Mouse (Mus musculus) embryo, embryonic 11 days (tissue): Measurements from ENCODE around the gene Mctp1.
A peak's percentile ranks its signal among the peaks of the same experiment; 100 is the strongest.
"Not testable (repeated sequence)": the region's sequence is repeated elsewhere in the genome, so short reads cannot be mapped to it uniquely, and the experiment has no call there.

Experiments
- DNase-seq: peaks from one replicate; pipeline ENCODE4 v3.0.0-alpha.2; 2015

The Mctp1 gene

DNA sequence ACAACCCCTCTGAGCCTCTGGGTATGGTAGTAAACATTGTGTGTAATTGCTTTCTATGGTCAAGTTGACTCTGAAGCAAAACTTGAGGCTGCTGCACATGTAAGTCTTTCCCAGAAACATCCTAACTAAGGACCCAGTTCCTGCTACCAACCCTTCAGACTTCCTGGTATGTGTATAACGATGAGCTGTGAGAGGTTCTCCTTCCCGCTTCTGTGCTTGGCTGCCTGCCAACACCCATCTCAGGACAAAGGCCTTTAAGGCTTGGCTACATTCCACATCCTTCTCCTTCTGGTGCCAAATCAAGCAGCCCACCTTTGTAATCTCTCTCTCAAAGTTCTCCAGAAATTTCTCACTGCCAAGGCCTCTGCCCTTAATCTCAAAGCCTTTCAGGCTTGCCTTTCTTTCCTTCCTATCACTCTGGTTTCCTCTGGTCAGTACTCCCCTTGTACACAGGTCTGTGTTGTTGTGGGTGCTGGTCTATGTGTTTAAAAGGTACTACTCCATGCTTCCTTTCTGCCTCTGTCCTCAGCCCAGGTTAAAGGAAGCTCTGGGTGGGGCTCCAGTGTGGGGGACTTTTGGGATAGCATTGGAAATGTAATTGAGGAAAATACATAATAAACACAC, 99.9 kb downstream of the Mctp1 start:
- peak; percentile 5 for DNase-seq

DNA sequence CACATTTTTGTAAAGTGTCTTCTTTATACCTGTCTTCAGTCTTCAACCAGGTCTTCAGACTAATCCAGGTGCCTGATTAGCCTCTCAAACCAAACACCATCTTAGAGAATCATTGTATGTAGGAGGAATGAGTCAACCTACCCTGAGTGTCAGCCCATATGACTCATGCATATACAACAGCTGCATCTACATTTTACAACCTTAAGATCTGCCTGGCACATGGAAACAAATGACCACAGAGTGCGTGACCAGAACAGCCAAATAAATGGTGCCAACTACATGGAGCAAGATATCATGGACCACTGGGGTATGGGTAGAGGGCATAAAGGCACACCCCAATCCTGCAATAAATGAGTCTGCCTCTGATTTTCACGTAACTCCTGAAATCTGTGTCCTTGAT, 131.6 kb downstream of the Mctp1 start:
- no peak for DNase-seq

DNA sequence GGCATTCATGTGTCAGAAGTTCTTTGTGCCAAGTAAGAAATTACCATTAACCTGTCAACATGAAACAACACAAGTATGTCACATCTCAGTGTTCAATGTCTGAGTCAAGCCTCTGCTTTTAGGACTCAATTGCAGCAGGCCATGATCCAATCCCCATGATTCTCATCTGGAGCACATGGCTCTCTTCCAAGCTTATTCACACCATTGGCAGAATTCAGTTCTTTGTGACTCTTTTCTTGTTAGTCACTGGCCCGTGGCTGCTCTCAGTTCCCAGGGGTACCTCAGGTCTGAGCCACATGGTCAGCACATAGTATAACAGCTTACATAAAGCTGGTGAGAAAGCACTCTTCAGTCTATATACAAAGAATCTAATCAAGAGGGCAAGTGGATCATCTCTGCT, 138.8 kb downstream of the Mctp1 start:
- no peak for DNase-seq

DNA sequence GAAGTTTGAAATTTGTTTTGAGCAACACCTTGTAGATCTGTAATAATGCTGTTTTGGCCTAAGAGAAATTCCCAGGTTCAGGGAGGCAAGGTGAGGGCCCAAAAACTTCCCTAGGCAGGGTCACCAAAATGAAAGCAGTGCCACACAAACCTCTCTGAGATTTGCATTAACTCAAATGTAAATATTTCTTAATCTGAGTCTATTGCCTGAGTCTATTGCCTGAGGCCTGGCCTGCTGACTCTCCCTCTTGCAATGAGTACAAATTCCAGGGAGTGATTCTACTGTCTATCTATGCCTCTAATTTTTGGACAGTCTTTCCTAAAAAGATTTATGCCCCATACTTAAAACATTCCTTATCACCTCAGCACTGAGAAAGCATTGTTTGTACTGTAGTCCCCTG, 143.0 kb downstream of the Mctp1 start:
- no peak for DNase-seq

DNA sequence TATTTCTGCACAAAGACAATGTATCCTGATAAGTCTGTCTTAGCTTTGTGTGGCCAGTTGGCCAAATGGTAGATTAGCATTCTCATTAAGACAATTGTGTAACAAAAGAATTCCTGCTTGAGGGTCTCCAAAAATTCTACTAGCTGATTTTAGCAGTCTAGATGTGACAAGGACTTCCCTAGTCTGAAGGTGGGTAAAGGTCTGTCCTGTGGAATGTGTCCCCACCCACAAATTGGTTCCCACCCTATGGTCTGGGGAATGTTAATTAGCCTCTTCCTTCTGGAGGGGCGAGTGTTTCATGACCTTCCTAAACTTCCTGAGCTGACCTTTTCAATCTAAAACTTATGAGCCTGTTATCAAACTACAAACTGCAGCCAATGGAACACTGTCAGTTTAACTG, 143.4 kb downstream of the Mctp1 start:
- no peak for DNase-seq

DNA sequence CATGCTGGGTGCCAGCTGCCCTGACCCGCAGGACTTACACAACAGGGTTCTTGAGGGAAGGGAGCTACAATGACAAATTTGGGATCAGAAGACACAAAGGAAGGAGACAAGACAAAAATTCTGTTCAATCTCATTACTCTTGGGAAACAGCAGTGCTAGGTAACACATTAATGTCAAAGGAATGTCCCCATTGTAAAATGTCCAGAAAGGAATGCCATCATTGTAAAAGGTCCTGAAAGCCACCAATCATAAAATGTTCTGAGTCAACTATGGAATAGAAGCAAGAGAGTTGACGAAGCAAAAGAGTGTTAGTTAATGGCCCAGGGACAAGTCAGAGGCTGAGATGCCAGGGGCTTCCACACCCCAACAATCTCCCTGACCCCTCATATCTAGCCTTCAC, 145.6 kb downstream of the Mctp1 start:
- DNase-seq: no peak

DNA sequence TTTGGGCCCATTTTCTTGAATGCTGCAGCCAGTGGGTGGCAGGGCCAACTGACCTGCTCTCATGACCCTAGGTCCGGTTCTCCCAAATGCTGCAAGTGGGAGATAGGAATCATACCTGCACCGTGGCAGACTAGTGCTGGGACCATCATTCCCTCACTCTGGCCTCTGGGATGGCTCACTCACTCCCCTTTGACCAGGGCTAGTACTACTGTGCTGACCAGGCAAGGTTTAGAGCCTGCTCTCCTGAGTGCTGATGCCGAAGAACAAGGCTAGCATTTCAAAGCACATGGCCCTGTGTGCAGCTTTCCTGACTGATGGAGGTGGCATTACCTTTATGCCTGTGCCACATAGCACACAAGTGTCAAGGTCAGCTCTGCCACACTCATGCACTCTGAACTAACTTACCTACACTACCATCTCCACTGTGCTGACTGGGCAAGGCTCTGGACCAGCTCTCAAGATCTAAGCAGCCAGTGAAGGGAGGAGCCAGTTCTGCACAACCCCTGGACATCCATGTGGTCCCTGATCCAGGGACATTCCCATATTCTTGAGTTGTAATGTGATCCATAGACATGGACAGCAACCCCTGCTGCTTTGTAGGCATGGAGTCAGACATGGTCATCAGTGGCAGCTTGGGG, 146.7 kb downstream of the Mctp1 start:
- no peak for DNase-seq

DNA sequence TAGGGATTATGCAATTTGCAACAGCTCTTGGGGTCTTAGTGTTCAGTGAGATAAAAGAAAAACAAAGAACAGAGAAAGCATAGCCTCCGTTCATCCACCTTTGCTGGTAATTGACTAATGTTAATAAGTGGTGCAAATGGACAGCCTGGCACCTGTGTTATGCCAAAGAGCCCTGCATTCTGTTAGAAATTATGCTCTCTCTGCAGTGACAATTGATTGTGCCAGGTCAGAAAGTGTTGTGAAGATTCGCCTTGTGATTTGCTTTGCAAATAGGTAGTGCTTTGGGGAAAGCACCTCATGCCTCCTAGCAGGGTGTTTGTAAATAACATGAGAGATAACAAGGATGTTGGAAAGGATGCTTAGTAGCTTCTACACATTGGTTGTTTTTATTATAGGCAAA, 163.5 kb downstream of the Mctp1 start:
- no peak for DNase-seq

DNA sequence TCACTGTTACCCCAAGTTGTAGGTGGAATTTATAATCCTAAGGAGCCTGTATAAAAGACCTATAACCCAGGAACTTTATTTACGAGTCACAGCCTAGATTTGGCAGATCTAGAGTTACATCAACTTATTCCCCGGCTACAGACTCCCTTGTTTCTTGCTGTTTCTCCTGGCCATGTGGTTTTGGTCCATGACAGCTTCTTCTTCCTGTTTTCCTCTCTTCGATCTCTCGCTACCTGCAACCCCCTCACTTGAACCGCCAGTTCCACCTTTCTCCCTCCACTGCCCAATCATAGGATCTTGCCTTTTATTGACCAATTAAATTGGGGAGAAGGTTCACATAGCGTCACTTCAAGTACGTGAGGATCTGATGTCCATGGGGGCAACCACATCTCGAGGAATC, 176.6 kb downstream of the Mctp1 start:
- DNase-seq: no peak

DNA sequence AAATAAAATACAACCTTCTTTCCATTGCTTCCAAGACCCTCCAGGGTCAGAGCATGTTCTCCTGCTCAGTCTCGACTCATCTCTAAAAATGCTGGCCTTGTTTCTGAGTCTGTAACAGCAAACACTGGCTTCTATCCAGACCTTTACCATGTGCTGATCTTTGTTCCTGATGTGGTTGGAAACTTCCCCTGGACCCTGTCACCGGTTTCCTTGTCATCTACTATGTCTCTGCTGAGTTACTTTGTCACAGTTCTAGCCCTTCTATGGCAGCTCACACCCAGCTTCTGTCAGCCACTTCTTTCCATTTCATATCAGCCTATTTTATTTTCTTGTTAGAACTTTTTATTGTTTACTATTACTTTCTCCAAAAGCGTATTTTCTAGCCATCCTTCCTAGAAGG, 177.3 kb downstream of the Mctp1 start:
- DNase-seq: no peak

DNA sequence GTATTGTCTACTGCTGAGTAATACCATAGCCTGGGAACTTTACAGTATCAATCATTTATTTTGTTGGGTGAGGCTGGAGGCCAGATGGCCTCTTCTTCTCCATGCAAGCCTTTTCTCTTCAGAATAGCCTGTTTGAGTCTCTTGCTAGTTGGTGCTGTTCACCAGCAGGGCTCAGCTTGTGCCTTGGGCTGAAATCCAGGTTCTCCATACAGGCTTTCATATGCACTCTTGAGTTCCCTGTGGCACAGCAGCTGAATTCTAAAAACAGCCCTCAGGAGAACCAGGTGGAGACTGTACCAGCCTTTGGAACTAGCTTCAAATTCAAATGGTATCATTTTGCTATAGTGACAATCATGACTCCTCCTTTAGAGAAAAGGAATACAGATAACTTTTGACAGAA, 179.7 kb downstream of the Mctp1 start:
- DNase-seq: no peak

DNA sequence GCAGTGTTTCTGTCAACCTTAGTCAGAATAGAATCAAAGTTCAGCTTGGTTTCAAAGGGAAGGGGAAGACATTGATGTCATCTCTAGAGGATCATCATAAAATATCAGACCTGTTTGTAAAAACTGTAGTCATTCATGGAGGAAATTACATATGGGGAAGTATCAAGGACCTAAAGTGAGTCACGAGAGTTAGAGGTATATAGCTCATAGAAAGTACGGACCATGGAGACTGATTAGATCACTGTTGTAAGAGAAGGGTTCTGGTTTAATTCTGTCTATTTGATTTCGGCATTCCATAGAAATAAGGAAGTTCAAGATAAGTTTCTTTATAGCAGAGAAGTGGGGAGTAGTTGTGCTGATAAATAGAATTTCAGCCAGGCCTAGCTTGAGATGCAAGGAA, 181.7 kb downstream of the Mctp1 start:
- no peak for DNase-seq

DNA sequence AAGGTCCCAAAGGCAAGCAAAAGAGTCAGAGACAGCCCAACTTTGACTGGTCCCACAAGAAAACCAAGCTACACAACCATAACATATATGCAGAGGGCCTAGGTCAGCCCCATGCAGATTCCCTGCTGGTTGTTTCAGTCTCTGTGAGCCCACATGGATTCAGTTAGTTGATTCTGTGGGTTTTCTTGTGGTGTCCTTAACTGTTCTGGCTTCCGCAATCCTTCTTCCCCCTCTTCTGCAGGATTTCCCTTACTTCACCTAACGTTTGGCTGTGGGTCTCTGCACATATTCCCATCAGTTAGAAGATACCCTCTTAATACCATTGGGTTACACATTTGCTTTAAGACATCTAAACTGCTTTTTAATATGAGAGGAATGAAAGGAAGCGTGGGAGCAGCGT, 183.1 kb downstream of the Mctp1 start:
- no peak for DNase-seq

DNA sequence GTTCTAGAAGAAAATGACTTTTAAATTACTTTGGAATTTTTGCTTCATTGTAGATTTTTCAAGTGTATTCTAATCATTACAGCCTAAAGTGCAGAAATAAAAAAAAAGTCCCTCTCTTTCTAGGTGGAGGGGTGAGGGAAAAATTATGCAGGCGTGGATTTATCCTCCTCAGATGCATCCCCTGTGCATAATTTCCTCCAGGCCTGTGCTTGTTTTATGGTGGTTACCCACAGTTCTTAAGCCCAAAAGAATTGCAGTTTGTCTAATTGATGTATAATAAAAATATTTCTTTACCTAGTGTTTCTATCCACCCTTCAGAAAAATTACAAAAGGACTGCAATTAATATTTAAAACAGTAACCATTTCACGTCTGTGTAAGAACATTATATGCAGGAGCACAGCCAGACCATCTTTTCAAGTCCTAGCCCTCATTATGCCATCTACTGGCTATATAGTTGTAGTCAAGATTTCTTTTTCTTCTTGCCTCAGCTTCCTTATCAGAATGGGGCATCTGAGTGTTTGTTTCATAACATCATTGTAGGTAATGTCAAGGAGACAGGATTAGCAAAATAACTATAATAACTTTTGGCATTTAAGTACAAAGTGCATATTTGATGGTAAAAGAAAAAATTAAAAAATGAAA, 184.4 kb downstream of the Mctp1 start:
- no peak for DNase-seq

DNA sequence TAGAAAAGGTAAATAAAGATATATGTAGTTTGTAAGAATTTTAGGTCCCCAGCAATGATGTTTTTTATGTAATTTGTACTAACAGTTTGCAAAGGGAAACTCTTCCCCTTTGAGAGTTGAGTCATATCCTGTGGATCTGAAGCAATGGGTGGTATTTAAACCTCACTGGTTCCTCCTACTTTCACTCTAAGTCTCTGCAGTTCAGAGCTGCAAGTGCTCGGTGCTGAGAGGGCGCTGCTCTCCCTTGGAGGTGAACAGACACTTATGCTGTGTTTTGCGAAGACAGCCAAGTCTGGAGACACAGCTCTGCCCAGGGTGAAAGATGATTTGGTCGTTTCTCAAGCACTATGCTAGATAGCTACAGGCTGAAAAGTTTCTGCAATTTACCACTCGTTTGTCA, 195.1 kb downstream of the Mctp1 start:
- peak; percentile 4 for DNase-seq

DNA sequence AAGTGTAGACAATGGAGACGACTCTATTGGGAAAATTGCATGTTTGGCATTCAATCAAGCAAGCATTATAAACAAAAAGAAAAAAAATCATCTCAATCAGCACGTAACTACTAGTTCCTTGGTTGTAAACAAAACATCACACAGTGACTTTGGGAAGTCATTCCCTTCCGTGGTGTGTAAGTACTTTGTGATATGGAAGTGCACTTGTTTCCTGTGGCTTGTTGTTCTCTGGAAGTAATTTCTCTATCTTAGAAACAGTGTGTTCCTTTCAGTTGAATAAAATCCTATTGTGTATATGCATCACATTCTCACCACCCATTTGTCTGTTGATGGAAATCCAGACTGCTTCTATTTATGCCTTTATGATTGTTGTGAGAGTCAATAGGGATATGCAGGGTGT, 201.1 kb downstream of the Mctp1 start:
- no peak for DNase-seq

DNA sequence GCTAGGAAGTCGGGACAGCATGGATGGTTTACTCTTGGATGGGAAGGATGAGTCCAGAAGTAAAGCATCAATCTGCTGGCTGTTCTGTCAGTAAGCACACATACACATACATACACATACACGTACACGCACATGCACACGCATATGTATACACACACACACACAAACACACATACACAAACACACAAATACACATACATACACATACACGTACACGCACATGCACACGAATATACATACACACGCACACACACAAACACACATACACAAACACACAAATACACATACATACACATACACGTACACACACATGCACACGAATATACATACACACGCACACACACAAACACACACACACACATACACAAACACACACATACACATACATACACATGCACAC, 206.4 kb downstream of the Mctp1 start:
- not testable (repeated sequence) for DNase-seq

DNA sequence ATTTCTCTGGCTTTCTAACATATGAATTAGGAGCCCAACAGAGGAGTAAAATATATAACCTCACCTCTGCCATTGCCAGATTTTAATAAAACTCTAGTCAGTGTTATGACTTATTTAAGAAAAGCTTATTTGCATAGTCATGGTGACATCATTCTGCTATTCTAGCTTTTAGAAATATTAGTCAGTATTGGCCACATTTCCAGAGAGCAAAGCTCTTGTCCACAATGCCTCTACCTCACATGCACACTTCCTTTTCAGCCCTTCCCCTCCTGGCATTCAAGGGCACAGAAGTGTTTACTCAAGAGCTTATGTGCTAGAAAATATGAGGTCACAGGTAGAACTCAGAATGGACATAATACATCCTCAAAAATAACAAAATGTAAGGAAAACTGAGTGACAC, 206.9 kb downstream of the Mctp1 start:
- no peak for DNase-seq

DNA sequence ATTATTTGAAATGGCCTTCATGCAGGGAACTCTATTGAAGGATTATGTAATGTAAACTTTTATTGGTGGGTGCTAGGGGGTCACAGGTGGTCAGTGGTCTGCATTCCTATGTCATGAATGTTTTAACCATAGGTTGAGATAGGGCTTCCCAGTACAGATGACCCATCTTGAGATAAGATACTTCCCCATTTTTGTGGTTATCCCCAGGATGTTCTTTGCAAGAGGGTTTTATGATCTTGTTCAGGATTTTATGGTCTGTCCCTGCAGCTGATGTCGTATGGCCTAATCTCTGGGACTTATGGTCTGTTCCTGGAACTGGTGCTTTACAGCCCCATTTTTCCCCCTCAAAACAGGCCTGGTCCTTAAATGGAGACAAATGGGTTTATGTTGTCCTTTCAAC, 207.4 kb downstream of the Mctp1 start:
- no peak for DNase-seq

DNA sequence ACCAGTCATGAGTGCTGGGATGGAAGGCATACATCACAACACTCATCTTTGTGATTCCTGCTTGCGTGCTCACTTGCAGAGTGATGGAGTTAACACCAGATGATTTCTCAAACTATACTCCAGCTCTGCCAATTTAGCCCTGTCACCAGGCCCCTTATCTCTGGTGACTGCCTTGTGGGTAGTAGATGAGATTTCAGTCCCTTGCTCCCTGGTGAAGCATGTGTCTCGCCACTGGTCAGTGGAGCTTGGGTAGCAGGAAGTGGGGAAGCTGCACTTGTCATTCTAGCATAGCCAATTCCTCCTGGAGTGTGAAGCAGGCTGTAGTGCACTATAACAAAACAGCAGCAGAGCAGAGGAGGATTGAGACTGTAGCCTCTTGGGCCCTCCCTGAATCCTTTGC, 208.6 kb downstream of the Mctp1 start:
- DNase-seq: no peak

DNA sequence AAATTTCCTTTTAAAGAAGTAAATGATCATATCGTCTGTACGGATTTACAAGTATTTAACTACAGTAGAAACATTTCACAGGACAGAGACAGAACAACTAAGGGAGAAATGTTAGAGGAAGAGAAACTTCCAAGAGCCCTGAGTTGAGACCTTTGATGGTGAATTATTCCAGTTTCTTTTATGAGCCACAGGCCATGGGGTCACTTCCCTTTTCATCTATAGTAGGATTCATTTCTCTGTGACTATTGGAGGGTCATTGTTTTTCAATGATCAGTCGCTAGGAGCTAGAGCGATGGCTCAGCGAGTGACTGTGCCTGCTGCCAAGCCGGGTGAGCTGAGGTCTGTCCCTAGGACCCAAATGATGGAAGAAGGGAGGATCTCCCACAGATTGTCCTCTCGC, 212.7 kb downstream of the Mctp1 start:
- DNase-seq: no peak

DNA sequence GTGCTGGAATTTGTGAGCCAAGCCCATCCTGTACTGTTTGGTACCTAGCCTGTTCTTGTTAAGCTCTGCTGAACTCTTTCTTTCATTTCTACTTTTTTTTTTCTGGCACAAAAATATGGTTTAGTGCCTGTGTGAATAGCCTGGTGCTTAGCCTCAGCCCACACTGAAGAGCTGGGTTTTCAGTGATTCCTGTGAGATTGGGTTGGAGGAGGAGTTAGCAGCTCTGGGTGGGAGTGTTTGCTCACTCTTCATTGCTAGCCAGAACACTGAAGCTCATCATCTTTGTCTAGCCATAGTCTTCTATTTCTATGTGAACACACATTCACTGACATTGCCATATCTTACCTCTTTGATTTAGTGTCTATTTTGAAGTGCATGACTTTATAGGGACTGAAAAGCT, 225.1 kb downstream of the Mctp1 start:
- DNase-seq: no peak

DNA sequence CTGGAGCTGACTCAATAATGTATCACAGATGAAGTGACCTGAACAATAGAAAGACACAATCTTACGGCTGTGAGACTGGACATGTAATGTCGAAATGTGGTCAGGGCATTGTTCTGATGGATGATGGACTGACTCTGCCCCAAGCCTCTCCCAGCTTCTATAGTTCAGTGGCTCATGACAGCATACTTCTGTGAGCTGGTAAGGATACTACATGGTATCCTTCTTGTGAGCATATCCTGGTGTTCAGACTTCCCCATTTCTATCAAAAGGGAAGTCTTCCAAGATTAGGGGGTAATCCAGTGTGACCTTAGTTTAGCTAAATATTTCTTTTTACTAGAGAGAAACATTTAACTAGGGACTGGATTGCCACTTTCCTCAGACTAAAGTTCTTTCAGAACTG, 227.2 kb downstream of the Mctp1 start:
- DNase-seq: no peak

DNA sequence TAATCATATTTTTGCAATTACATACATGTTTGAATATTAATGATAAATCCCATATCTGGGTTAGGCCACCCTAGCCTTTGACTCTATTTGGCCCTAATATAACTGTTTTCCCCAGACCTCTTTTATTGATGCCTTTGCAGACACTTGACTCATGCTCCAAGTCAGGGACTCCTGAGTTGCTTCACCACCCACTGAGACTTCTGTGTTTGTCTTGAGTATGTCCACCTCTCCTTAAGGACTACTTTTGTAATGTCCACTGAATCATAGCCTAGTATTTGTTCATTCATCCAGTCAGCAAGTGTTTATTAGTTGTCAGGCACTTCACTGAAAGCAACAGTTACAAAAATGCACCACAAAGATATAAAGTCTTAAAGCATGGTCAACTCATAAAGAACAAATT, 235.8 kb downstream of the Mctp1 start:
- no peak for DNase-seq

DNA sequence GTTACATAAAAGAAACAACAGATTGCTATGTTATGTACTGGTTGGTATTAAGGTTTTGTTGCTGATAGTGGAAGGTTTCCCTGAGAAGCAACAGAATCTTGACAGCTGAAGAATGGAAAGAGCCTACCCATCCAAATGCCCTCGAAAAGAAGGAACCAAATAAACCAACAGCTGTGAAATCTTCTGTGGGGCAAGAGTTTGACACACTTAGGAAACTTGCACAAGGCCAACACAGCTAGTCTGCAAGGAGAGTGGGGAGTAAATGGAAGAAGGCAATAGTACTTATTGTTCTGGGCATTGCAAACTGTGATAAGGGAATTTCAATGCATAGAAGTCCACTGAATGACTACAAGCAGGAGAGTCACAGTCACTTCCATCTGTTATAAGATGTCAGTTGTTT, 236.2 kb downstream of the Mctp1 start:
- DNase-seq: no peak
